Mouse (Mus musculus): ENCODE results near the gene Cstf3. TPM values are rescaled to one million over a fixed set of nuclear protein-coding genes. Genes with fewer than 3 reads are reported as not detected.
A peak's percentile ranks its signal among the peaks of the same experiment; 100 is the strongest.

Gene Cstf3
- total and polyA plus RNA-seq, 3 experiments = 11.6 to 126 (median 35.7) TPM

- no peaks in the 10 kb centered on the region for H3K27me3 ChIP-seq (ENCODE audit: control insufficient read depth in 1 of 2, insufficient read depth in 2 of 2, low read length in 2 of 2)
- H3K4me1 ChIP-seq (ENCODE audit: control insufficient read depth in 1 of 2, insufficient read depth in 2 of 2, low read length in 2 of 2) = peaks cover 4 to 15% of the 10 kb centered on the region in 2 experiments
- H3K9me3 ChIP-seq (replicated peaks; ENCODE audit: insufficient read depth, low read length) = no peaks in the 10 kb centered on the region
- peaks cover 25% of the 10 kb centered on the region for H3K79me2 ChIP-seq (ENCODE audit: control insufficient read depth, insufficient read depth, low read length, poor library complexity)
- H3K36me3 ChIP-seq (ENCODE audit: control insufficient read depth in 1 of 2, insufficient read depth in 2 of 2, low read length in 2 of 2) = peaks cover 3 to 20% of the 10 kb centered on the region in 2 experiments; a peak in 3 of 4 replicates
- no peak overlapping the region for H3K4me3 ChIP-seq (ENCODE audit: control insufficient read depth in 1 of 2, insufficient read depth in 1 of 2, low read depth in 2 of 2, low read length in 2 of 2)
- TF ChIP-seq ZMIZ1 (IDR thresholded peaks at IDR 0.05; ENCODE audit: low read depth, low read length) = no peak
- no peak for TF ChIP-seq USF1 (IDR thresholded peaks at IDR 0.05; ENCODE audit: low read depth, low read length)
- no peak for TF ChIP-seq SIN3A (IDR thresholded peaks at IDR 0.05; ENCODE audit: low read length)
- no peak for TF ChIP-seq MAZ (IDR thresholded peaks at IDR 0.05; ENCODE audit: low read depth, low read length)
- TF ChIP-seq RAD21 (IDR thresholded peaks at IDR 0.05; ENCODE audit: low read depth, low read length) = no peak
- TF ChIP-seq POLR2A (IDR thresholded peaks at IDR 0.05; ENCODE audit: control insufficient read depth in 1 of 2, insufficient read depth in 1 of 2, low read depth in 1 of 2, low read length in 2 of 2, poor library complexity in 1 of 2) = no peak
- TF ChIP-seq MXI1 (IDR thresholded peaks at IDR 0.05; ENCODE audit: low read depth, low read length) = no peak
- TF ChIP-seq USF2 (IDR thresholded peaks at IDR 0.05; ENCODE audit: borderline replicate concordance in 1 of 2, insufficient read depth in 1 of 2, low read depth in 1 of 2, low read length in 2 of 2) = no peak
- no peak for TF ChIP-seq ZKSCAN1 (IDR thresholded peaks at IDR 0.05; ENCODE audit: low read depth, low read length)
- TF ChIP-seq ELF1 (IDR thresholded peaks at IDR 0.05; ENCODE audit: low read depth, low read length) = no peak
- TF ChIP-seq TAL1 (IDR thresholded peaks at IDR 0.05; ENCODE audit: low read length) = no peak
- TF ChIP-seq TCF12 (IDR thresholded peaks at IDR 0.05; ENCODE audit: low read depth, low read length) = no peak
- TF ChIP-seq NRF1 (IDR thresholded peaks at IDR 0.05; ENCODE audit: insufficient read depth, low read depth, low read length, poor library complexity, severe bottlenecking) = no peak
- TF ChIP-seq MAX (IDR thresholded peaks at IDR 0.05; ENCODE audit: low read length) = no peak
- no peak for TF ChIP-seq UBTF (IDR thresholded peaks at IDR 0.05; ENCODE audit: borderline replicate concordance, insufficient read depth, low read depth, low read length)
- TF ChIP-seq NELFE (IDR thresholded peaks at IDR 0.05; ENCODE audit: low read depth, low read length) = no peak
- H3K9ac ChIP-seq (ENCODE audit: control insufficient read depth, low read depth, low read length, poor library complexity, severe bottlenecking) = no peak overlapping the region
- H3K27ac ChIP-seq (ENCODE audit: control insufficient read depth, low read depth, low read length) = no peak overlapping the region
- DNase-seq (ENCODE audit: low read depth, low spot score) = no peak
These were observed 1.8 kb upstream of the Cstf3 start for GRCm38 (mm10) chr2:104588552-104588951.

GRCm38 (mm10) chr2:104590829-104591117 lies 450 bp downstream of the Cstf3 start:
- H3K79me2 ChIP-seq (ENCODE audit: control insufficient read depth, insufficient read depth, low read length, poor library complexity) = peaks cover 40% of the 10 kb centered on the region
- peak overlapping the region; percentile 55 for H3K27ac ChIP-seq (ENCODE audit: control insufficient read depth, low read depth, low read length)
- TF ChIP-seq POLR2A (IDR thresholded peaks at IDR 0.05; ENCODE audit: control insufficient read depth in 1 of 2, insufficient read depth in 1 of 2, low read depth in 1 of 2, low read length in 2 of 2, poor library complexity in 1 of 2) (0 out of 4 replicates have a peak, but pooled peaks of 1 of the 2 experiments have one; percentile 4), MXI1 (IDR thresholded peaks at IDR 0.05; ENCODE audit: low read depth, low read length) (peak; percentile 10; the same call in 1 of the 2 replicates), ZNF384 (IDR thresholded peaks at IDR 0.05; ENCODE audit: low read depth, low read length) (no peak), JUND (IDR thresholded peaks at IDR 0.05; ENCODE audit: low read depth, low read length) (no peak), RAD21 (IDR thresholded peaks at IDR 0.05; ENCODE audit: low read depth, low read length) (no peak), MAX (IDR thresholded peaks at IDR 0.05; ENCODE audit: low read length) (peak; percentile 30; the same call in 1 of the 2 replicates), TCF12 (IDR thresholded peaks at IDR 0.05; ENCODE audit: low read depth, low read length) (no peak), CHD1 (IDR thresholded peaks at IDR 0.05; ENCODE audit: low read depth, low read length) (0 out of 2 replicates have a peak, but pooled peaks have one; percentile 58), E2F4 (IDR thresholded peaks at IDR 0.05; ENCODE audit: borderline replicate concordance, low read depth, low read length) (no peak), MEF2A (IDR thresholded peaks at IDR 0.05; ENCODE audit: extremely low read depth, insufficient replicate concordance, low read depth, low read length, poor library complexity, severe bottlenecking) (no peak)
- no peaks in the 10 kb centered on the region for H3K9me3 ChIP-seq (replicated peaks; ENCODE audit: insufficient read depth, low read length)
- peak overlapping the region; percentile 85 for H3K9ac ChIP-seq (ENCODE audit: control insufficient read depth, low read depth, low read length, poor library complexity, severe bottlenecking)
- H3K36me3 ChIP-seq (ENCODE audit: control insufficient read depth in 1 of 2, insufficient read depth in 2 of 2, low read length in 2 of 2) = peaks cover 3 to 32% of the 10 kb centered on the region in 2 experiments; a peak in 3 of 4 replicates
- H3K4me3 ChIP-seq (ENCODE audit: control insufficient read depth in 1 of 2, insufficient read depth in 1 of 2, low read depth in 2 of 2, low read length in 2 of 2) = peak overlapping the region; percentile 94 to 97
- peaks cover 14 to 20% of the 10 kb centered on the region in 2 experiments for H3K4me1 ChIP-seq (ENCODE audit: control insufficient read depth in 1 of 2, insufficient read depth in 2 of 2, low read length in 2 of 2)
- no peaks in the 10 kb centered on the region for H3K27me3 ChIP-seq (ENCODE audit: control insufficient read depth in 1 of 2, insufficient read depth in 2 of 2, low read length in 2 of 2)
- DNase-seq (ENCODE audit: low read depth, low spot score) = no peak

All from MEL (cell line).